Mouse (Mus musculus): ENCODE data around the gene Zfp819. TPM values are rescaled to one million over a fixed set of nuclear protein-coding genes. Genes with fewer than 3 reads are reported as not detected.

The Zfp819 gene
- total and polyA plus RNA-seq, 2 experiments from 2014 or later = 0.49 to 1.3 TPM

DNA sequence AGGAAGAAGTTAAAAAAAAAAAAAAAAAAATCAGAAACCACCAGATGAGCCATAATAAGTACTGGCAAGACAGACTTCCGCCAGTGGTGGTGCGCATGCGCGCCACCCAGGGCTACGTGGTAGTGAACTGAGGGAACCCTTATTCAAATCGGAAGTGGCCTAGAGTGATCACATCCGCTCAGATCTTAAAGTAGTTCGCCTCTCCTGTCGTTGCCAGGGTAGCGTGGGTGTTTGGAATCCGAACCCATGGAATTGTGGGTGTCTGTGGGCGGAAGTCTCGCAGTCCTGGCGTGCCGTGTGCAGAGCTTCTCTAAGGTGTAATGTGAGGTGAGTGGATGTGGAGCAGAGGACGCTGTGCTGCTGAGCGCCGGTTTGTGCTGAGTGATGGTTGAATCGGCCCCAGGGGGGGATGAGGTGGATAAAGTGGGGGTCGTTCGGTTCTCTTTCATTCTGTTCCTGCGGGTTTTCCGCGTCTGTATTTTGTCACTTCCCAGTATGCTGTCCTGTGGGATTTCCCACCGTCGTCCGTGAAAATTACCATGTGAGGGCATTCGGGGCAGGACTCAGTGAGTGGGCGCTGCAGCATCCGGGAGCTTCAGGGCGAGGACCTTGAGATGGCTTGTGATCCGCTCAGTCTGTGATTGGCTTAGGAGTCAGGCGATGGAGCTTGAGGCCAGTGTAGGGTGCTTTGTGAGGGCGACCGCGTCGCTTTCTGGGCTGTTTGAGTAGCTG lies 27.4 kb upstream of the Zfp819 start, which contains the start of gene Zfp719:
TSS of gene Zfp719 (plus strand) at position 171 of the 732 bp plus-strand sequence.
- Histone ChIP-seq H3K4me3 (ENCODE audit: low read depth, low read length) (peak within 1 kb of the TSS; percentile 61), H3K27me3 (ENCODE audit: insufficient read depth, low read length) (no peaks in the 10 kb centered on the region), H3K9ac (replicated peaks; ENCODE audit: low read length, poor library complexity, severe bottlenecking) (peak within 1 kb of the TSS; percentile 70), H3K27ac (ENCODE audit: low read depth, low read length) (peak within 1 kb of the TSS; percentile 94), H3K4me2 (ENCODE audit: low read depth, low read length, poor library complexity, severe bottlenecking) (peak within 1 kb of the TSS; percentile 53), H3K4me1 (ENCODE audit: insufficient read depth, low read length) (peaks cover 3% of the 10 kb centered on the region; the same call in 1 of the 2 replicates), H3K9me3 (ENCODE audit: low read length) (no peaks in the 10 kb centered on the region), H3K36me3 (ENCODE audit: insufficient read depth, low read length) (peaks cover 7% of the 10 kb centered on the region)
- ATAC-seq (ENCODE audit: low FRiP score) (peak; percentile 97), DNase-seq (ENCODE audit: low spot score) (peak; percentile 99)
- no peak for TF ChIP-seq CTCF (IDR thresholded peaks at IDR 0.05)
- under 1% methylated on average over 37 of the region's 37 CpGs for WGBS

DNA sequence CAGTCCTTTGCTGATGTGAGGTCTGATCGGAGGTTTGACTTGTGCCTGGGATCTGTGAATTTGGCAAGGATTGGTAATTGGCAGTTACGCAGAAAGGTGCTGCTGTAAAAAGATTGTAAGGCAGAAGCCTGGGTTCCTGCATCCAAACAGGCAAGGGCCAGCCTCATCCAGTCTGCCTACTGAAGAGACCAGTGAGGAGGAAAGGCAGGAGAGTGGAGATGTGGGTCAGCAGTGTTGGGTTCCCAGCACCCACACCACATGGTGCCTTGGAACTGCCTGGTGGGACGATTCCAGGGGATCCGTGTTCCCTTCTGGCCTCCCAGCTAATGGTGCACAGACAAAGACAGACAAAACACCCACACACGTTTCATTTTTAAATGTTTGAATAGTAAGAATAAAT lies 26.4 kb upstream of the Zfp819 start:
- Histone ChIP-seq H3K27me3 (ENCODE audit: insufficient read depth, low read length) (no peaks in the 10 kb centered on the region), H3K4me1 (ENCODE audit: insufficient read depth, low read length) (peaks cover 3% of the 10 kb centered on the region; the same call in 1 of the 2 replicates), H3K27ac (ENCODE audit: low read depth, low read length) (peak overlapping the region; percentile 94), H3K9ac (replicated peaks; ENCODE audit: low read length, poor library complexity, severe bottlenecking) (peak overlapping the region; percentile 70), H3K36me3 (ENCODE audit: insufficient read depth, low read length) (peaks cover 10% of the 10 kb centered on the region), H3K4me3 (ENCODE audit: low read depth, low read length) (peak overlapping the region; percentile 61), H3K9me3 (ENCODE audit: low read length) (no peaks in the 10 kb centered on the region), H3K4me2 (ENCODE audit: low read depth, low read length, poor library complexity, severe bottlenecking) (peak overlapping the region; percentile 53)
- DNase-seq (ENCODE audit: low spot score) (no peak), ATAC-seq (ENCODE audit: low FRiP score) (no peak)
- TF ChIP-seq CTCF (IDR thresholded peaks at IDR 0.05) = no peak
- 60% methylated on average over 5 of the region's 5 CpGs for WGBS

DNA sequence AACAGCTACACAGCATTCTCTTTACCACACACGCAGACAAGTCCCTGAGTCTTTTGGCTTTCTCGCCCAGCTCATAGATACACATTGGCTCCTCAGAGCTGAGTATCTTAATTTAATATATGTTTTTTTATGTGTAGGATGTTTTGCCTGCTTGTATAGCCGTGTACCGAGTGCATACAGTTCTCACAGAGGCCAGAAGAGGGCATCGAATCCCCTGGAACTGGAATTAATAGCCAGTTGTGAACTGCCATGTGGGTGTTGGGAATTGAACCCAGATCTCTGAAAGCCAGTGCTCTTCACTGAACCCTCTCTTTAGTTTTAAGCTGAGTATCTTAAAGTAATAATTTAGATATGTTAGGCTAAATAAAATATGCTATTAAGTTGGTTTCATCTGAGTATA lies 22.2 kb upstream of the Zfp819 start:
- Histone ChIP-seq H3K9me3 (ENCODE audit: low read length) (no peaks in the 10 kb centered on the region), H3K36me3 (ENCODE audit: insufficient read depth, low read length) (peaks cover 44% of the 10 kb centered on the region), H3K9ac (replicated peaks; ENCODE audit: low read length, poor library complexity, severe bottlenecking) (no peak overlapping the region), H3K4me3 (ENCODE audit: low read depth, low read length) (no peak overlapping the region), H3K27ac (ENCODE audit: low read depth, low read length) (no peak overlapping the region), H3K4me1 (ENCODE audit: insufficient read depth, low read length) (peaks cover 3% of the 10 kb centered on the region; the same call in 1 of the 2 replicates), H3K4me2 (ENCODE audit: low read depth, low read length, poor library complexity, severe bottlenecking) (no peak overlapping the region), H3K27me3 (ENCODE audit: insufficient read depth, low read length) (no peaks in the 10 kb centered on the region)
- TF ChIP-seq CTCF (IDR thresholded peaks at IDR 0.05) = peak; percentile 48
- WGBS = 94% methylated on average over 5 of the region's 5 CpGs
- no peak for ATAC-seq (ENCODE audit: low FRiP score)
- DNase-seq (ENCODE audit: low spot score) = no peak

DNA sequence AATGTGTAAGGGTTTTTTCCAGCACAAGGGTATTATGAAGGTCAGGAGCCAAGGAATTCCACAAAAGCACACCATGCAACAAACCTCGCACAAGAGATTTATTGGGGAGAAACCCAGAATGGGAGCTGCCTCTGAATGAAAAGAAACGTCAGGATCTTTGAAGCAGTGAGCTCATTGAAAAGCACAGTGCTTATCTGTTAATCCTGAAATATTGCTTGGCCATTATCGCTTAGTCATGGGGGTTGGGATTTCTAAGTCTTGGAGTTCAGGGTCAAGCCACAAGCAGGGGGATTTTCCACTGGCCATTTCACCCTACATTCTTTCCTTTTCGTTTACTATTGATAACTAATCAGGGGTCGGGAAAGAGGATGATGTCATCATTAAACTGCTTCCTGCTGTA lies 5.1 kb upstream of the Zfp819 start:
- no peaks in the 10 kb centered on the region for H3K27me3 ChIP-seq (ENCODE audit: insufficient read depth, low read length)
- H3K4me3 ChIP-seq (ENCODE audit: low read depth, low read length) = no peak overlapping the region
- ATAC-seq (ENCODE audit: low FRiP score) = no peak
- H3K4me2 ChIP-seq (ENCODE audit: low read depth, low read length, poor library complexity, severe bottlenecking) = no peak overlapping the region
- H3K9ac ChIP-seq (replicated peaks; ENCODE audit: low read length, poor library complexity, severe bottlenecking) = no peak overlapping the region
- no peaks in the 10 kb centered on the region for H3K36me3 ChIP-seq (ENCODE audit: insufficient read depth, low read length)
- no peak overlapping the region; the same call in 1 of the 2 replicates for H3K27ac ChIP-seq (ENCODE audit: low read depth, low read length)
- no peaks in the 10 kb centered on the region for H3K9me3 ChIP-seq (ENCODE audit: low read length)
- no peak for DNase-seq (ENCODE audit: low spot score)
- no peaks in the 10 kb centered on the region for H3K4me1 ChIP-seq (ENCODE audit: insufficient read depth, low read length)
- no peak for TF ChIP-seq CTCF (IDR thresholded peaks at IDR 0.05)
- WGBS = 14% methylated on average over 5 of the region's 5 CpGs

DNA sequence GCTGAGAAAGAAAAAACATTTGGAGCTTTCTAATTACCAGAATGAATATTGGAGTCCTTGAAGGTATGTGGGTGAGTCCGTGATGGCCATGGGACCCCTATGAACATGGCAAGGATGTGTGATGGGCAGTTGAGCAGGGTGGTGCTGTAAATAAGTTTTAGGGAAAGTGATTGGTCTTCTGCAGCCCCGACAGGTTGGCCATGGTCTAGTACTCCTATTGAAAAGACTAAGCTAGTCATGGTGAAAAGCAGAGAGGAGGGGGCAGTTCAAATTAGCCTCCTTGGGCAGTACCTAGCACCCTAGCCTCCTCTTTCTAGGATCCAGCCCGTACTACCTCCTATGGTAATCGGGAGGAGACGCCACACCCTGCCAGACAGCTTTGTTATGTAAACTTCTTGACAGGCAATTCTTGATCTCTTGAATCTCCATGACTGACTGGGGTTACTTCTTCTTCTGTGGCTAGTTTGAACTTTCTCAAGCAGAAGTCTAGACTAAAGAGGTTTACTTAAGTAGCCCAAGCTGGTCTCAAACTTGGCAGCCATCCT lies 846 bp downstream of the Zfp819 start:
- no peak for TF ChIP-seq CTCF (IDR thresholded peaks at IDR 0.05)
- Histone ChIP-seq H3K27me3 (ENCODE audit: insufficient read depth, low read length) (no peaks in the 10 kb centered on the region), H3K9me3 (ENCODE audit: low read length) (no peaks in the 10 kb centered on the region), H3K27ac (ENCODE audit: low read depth, low read length) (no peak overlapping the region), H3K9ac (replicated peaks; ENCODE audit: low read length, poor library complexity, severe bottlenecking) (no peak overlapping the region), H3K4me2 (ENCODE audit: low read depth, low read length, poor library complexity, severe bottlenecking) (peak overlapping the region; percentile 72; the same call in 1 of the 2 replicates), H3K36me3 (ENCODE audit: insufficient read depth, low read length) (no peaks in the 10 kb centered on the region), H3K4me1 (ENCODE audit: insufficient read depth, low read length) (no peaks in the 10 kb centered on the region), H3K4me3 (ENCODE audit: low read depth, low read length) (no peak overlapping the region; the same call in 1 of the 2 replicates)
- ATAC-seq (ENCODE audit: low FRiP score) = no peak
- WGBS = 35% methylated on average over 5 of the region's 5 CpGs
- DNase-seq (ENCODE audit: low spot score) = no peak

GRCm38 (mm10) chr7:43608316-43608824 lies 1.4 kb downstream of the Zfp819 start:
- no peak for TF ChIP-seq CTCF (IDR thresholded peaks at IDR 0.05)
- Histone ChIP-seq H3K36me3 (ENCODE audit: insufficient read depth, low read length) (no peaks in the 10 kb centered on the region), H3K27me3 (ENCODE audit: insufficient read depth, low read length) (no peaks in the 10 kb centered on the region), H3K9me3 (ENCODE audit: low read length) (no peaks in the 10 kb centered on the region), H3K4me2 (ENCODE audit: low read depth, low read length, poor library complexity, severe bottlenecking) (no peak overlapping the region), H3K4me1 (ENCODE audit: insufficient read depth, low read length) (no peaks in the 10 kb centered on the region), H3K4me3 (ENCODE audit: low read depth, low read length) (no peak overlapping the region), H3K9ac (replicated peaks; ENCODE audit: low read length, poor library complexity, severe bottlenecking) (no peak overlapping the region), H3K27ac (ENCODE audit: low read depth, low read length) (no peak overlapping the region)
- WGBS = 76% methylated on average over 7 of the region's 7 CpGs
- DNase-seq (ENCODE audit: low spot score) = no peak
- no peak for ATAC-seq (ENCODE audit: low FRiP score)

All from midbrain, postnatal 0 days (tissue).